Mouse (Mus musculus) forebrain, embryonic 13.5 days (tissue): ENCODE data around the gene Fam214b. TPM values are rescaled to one million over a fixed set of nuclear protein-coding genes. Genes with fewer than 3 reads are reported as not detected.
A peak's percentile ranks its signal among the peaks of the same experiment; 100 is the strongest.

Experiments used
- ATAC-seq: fragments of 200-750 bp; cut with Nextera tagmentation; 2 replicates; pipeline ENCODE4 v1.8.0; 2017
- H3K27ac ChIP-seq: fragments of 300-500 bp; sonication (generic); 2 replicates; pipeline ENCODE4 v1.5.1; 2015; ENCODE audit warnings: inconsistent platforms, mild to moderate bottlenecking, moderate library complexity
- H3K27me3 ChIP-seq: fragments of 300-500 bp; sonication (generic); 2 replicates; pipeline ENCODE4 v1.6.1; 2015; ENCODE audit warnings: mild to moderate bottlenecking, inconsistent platforms
- H3K36me3 ChIP-seq: fragments of 300-500 bp; sonication (generic); 2 replicates; pipeline ENCODE4 v1.6.1; 2015; ENCODE audit warnings: mild to moderate bottlenecking, inconsistent platforms; ENCODE audit not compliant: poor library complexity, severe bottlenecking
- H3K4me1 ChIP-seq: fragments of 300-500 bp; sonication (generic); 2 replicates; pipeline ENCODE4 v1.6.1; 2015; ENCODE audit warnings: inconsistent platforms
- H3K4me2 ChIP-seq: fragments of 300-500 bp; sonication (generic); 2 replicates; pipeline ENCODE4 v1.6.1; 2015; ENCODE audit warnings: inconsistent platforms, mild to moderate bottlenecking, moderate library complexity
- H3K4me3 ChIP-seq: fragments of 300-500 bp; sonication (generic); 2 replicates; pipeline ENCODE4 v1.5.1; 2015; ENCODE audit warnings: mild to moderate bottlenecking, inconsistent platforms
- H3K9ac ChIP-seq: fragments of 300-500 bp; sonication (generic); 2 replicates; pipeline ENCODE4 v1.6.1; 2015; ENCODE audit warnings: mild to moderate bottlenecking, inconsistent platforms
- H3K9me3 ChIP-seq: fragments of 300-500 bp; sonication (generic); replicated peaks from 2 replicates; pipeline ENCODE4 v1.6.1; 2016; ENCODE audit warnings: inconsistent platforms
- WGBS: fragments of 180-500 bp; shearing (Covaris S2); methylation state at CpG from one replicate; pipeline ENCODE4 v1.1.7; 2015; 5-methylcytosine and 5-hydroxymethylcytosine counted together
- polyA plus RNA-seq: library from polyadenylated mRNA; unstranded; fragments of >200 nt; fragmentation: Nextera tagmentation; extraction: Ambion mirVana; gene quantifications from 2 replicates; pipeline ENCODE4 v1.2.1, GENCODE M21; 2015

Gene Fam214b
- polyA plus RNA-seq: 33.8 and 42.3 TPM in 2 replicates

- Histone ChIP-seq H3K27ac (peak within 1 kb of the TSS; percentile 97), H3K4me1 (peaks cover 34% of the 10 kb centered on the region), H3K4me2 (peak within 1 kb of the TSS; percentile 71), H3K36me3 (no peaks in the 10 kb centered on the region), H3K4me3 (peak within 1 kb of the TSS; percentile 58), H3K27me3 (no peaks in the 10 kb centered on the region), H3K9ac (peak within 1 kb of the TSS; percentile 72), H3K9me3 (no peaks in the 10 kb centered on the region)
- peak; percentile 90 for ATAC-seq
- under 1% methylated on average over 33 of the region's 33 CpGs for WGBS
Measured at GRCm38 (mm10) chr4:43045659-43046302, at the start of gene Fam214b. TSS of gene Fam214b (minus strand) at chr4:43046220.

GRCm38 (mm10) chr4:43091183-43091582 lies 45.2 kb upstream of the Fam214b start:
- no peaks in the 10 kb centered on the region for H3K4me1 ChIP-seq
- WGBS: 92% methylated on average over 4 of the region's 4 CpGs
- H3K27me3 ChIP-seq: no peaks in the 10 kb centered on the region
- ATAC-seq: no peak
- no peak overlapping the region for H3K27ac ChIP-seq
- H3K4me3 ChIP-seq: no peak overlapping the region
- no peak overlapping the region for H3K4me2 ChIP-seq
- no peak overlapping the region for H3K9ac ChIP-seq
- H3K36me3 ChIP-seq: 0 out of 2 replicates have a peak, but pooled peaks cover 5% of the 10 kb centered on the region
- H3K9me3 ChIP-seq: no peaks in the 10 kb centered on the region

DNA sequence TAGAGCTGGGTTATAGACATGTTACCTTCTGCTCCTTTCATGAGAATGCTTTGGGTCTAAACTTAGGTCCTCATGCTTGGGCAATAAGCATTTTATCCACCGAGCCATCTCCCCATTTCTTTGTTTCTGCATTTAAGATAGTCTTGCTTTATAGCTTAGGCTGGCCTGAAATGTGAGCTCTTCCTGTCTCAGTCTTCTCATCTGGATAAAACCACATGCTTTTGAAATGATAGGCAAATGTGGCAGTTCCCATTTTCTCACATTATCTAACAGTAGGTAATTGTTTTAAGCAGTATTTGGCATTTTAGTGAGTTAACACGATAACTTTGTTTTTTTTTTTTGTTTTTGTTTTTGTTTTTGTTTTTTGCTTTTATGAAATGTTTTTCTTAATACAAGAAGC lies 43.9 kb upstream of the Fam214b start:
- 90% methylated on average over 2 of the region's 2 CpGs for WGBS
- Histone ChIP-seq H3K27ac (no peak overlapping the region), H3K4me3 (no peak overlapping the region), H3K4me2 (no peak overlapping the region), H3K9me3 (no peaks in the 10 kb centered on the region), H3K36me3 (no peaks in the 10 kb centered on the region), H3K9ac (no peak overlapping the region), H3K4me1 (no peaks in the 10 kb centered on the region), H3K27me3 (no peaks in the 10 kb centered on the region)
- no peak for ATAC-seq

DNA sequence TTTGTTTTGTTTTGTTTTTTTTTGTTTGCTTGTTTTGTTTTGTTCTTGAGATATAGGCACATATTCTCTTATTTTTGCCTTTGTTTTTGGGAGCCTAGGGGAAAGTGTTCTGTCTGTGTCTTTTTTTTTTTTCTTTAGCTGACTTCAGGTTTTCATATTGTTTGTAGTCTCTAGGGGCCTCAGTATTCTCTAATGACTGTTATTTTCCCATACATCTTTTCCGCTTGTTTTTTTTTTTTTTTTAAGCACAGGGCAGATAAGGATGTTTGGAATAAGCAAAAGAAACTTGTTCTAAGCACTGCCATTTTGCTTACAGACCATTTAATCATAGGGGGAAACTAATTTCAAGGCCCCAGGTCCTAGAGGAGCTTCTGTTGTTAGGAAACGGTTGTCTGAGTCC lies 36.4 kb upstream of the Fam214b start:
- Histone ChIP-seq H3K9me3 (no peaks in the 10 kb centered on the region), H3K4me1 (no peaks in the 10 kb centered on the region), H3K27me3 (no peaks in the 10 kb centered on the region), H3K27ac (no peak overlapping the region), H3K36me3 (no peaks in the 10 kb centered on the region), H3K4me2 (no peak overlapping the region), H3K9ac (no peak overlapping the region), H3K4me3 (no peak overlapping the region)
- ATAC-seq: no peak
- 83% methylated on average over 2 of the region's 2 CpGs for WGBS

DNA sequence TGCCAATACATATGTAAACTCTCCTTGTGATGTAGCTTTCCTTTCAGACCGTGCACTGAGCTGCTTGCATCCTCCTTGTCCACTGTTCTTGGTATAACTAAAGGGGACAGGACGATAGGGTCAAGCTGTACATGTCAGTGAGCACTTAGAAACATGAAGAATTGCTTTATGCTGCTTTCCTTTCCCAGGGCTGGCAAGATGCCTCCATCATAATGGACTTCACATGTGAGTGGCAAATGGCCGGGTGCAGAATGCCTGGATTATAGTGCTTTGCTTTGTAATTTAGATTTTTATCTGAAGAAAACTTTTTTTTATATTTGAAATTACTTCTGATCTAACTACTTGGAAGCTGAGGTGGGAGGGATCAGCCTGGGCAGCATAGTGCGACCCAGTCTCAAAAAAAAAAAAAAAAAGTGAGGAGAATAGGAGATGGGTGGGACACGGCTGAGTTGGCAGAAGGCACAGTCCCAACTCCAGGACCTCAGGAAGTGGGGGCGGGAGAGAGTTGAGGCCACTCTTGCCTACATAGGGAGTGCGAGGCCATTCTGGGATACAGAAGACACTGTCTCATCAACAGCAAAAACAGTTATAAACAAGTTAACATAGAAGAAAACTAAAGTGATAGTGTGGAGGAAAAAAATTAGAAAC lies 32.2 kb upstream of the Fam214b start:
- Histone ChIP-seq H3K4me1 (no peaks in the 10 kb centered on the region), H3K36me3 (no peaks in the 10 kb centered on the region), H3K4me3 (no peak overlapping the region), H3K9me3 (no peaks in the 10 kb centered on the region), H3K27ac (no peak overlapping the region), H3K4me2 (no peak overlapping the region), H3K27me3 (no peaks in the 10 kb centered on the region), H3K9ac (no peak overlapping the region)
- ATAC-seq: no peak
- 59% methylated on average over 7 of the region's 7 CpGs for WGBS

GRCm38 (mm10) chr4:43074923-43075322 lies 28.9 kb upstream of the Fam214b start:
- no peak for ATAC-seq
- H3K36me3 ChIP-seq: no peaks in the 10 kb centered on the region
- H3K4me3 ChIP-seq: no peak overlapping the region
- no peak overlapping the region for H3K9ac ChIP-seq
- no peaks in the 10 kb centered on the region for H3K9me3 ChIP-seq
- no peaks in the 10 kb centered on the region for H3K27me3 ChIP-seq
- H3K4me2 ChIP-seq: no peak overlapping the region
- no peaks in the 10 kb centered on the region for H3K4me1 ChIP-seq
- no peak overlapping the region for H3K27ac ChIP-seq

DNA sequence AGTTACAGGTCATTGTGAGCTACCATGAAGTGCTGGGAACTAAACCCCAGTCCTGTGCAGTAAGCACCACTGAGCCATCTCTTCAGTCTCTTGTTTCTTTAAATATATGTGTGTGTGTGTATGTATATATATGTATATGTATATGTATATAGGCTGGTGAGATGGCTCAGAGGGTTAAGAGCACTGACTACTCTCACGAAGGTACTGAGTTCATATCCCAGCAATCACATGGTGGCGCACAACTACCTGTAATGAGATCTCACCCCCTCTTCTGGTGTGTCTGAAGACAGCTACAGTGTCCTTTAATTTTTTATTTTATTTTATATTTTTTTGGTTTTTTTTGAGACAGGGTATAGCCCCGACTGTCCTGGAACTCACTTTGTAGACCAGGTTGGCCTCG lies 19.5 kb upstream of the Fam214b start:
- Histone ChIP-seq H3K9ac (no peak overlapping the region), H3K9me3 (no peaks in the 10 kb centered on the region), H3K27ac (no peak overlapping the region), H3K4me1 (peaks cover 5% of the 10 kb centered on the region; the same call in 1 of the 2 replicates), H3K36me3 (0 out of 2 replicates have a peak, but pooled peaks cover 2% of the 10 kb centered on the region), H3K4me2 (no peak overlapping the region), H3K27me3 (no peaks in the 10 kb centered on the region), H3K4me3 (no peak overlapping the region)
- 92% methylated on average over 4 of the region's 4 CpGs for WGBS
- no peak for ATAC-seq

DNA sequence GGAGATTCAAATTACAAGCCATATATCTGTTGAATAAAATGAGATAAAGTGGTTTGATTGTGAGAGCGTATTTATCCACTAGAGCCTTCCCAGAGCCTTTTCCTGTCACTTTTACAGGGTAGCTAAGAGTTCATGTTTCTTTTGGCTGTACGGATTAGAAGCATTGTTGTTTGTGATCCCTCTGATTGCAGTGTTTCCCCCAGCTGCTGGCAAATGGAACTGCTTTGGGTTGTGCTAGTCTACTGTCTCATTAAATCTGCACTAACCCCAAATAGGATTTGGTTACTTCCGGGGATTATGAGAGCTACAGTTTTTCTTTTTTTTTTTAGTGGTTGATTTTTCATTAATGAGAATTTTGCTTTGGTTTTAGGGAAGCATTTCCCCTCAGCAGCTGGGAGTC lies 14.3 kb upstream of the Fam214b start:
- peak overlapping the region; percentile 75 for H3K4me2 ChIP-seq
- H3K4me3 ChIP-seq: 0 out of 2 replicates have a peak overlapping the region, but pooled peaks have one; percentile 79
- H3K27ac ChIP-seq: no peak overlapping the region
- H3K27me3 ChIP-seq: no peaks in the 10 kb centered on the region
- H3K4me1 ChIP-seq: peaks cover 21% of the 10 kb centered on the region
- H3K36me3 ChIP-seq: 0 out of 2 replicates have a peak, but pooled peaks cover 1% of the 10 kb centered on the region
- 32% methylated on average over 3 of the region's 3 CpGs for WGBS
- no peaks in the 10 kb centered on the region for H3K9me3 ChIP-seq
- no peak overlapping the region for H3K9ac ChIP-seq
- ATAC-seq: no peak

DNA sequence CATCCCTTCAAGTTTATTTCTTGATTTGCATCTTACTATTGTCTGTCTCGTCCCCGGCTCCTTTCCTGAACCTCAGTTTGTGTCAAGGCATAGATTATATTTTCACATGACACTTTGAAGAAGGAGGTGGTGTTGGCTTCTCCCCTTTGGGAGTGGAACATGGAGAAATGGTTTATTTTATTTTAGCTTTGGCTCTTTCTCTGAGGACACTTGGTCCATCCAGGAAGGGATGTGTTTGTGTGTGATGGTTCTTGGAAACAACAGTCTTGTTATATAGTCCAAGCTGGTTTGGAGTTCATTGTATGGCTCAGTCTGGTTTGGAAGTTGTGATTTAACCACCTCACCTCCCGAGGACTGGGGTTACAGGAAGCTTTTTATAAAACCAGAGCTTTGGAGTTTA lies 13.7 kb upstream of the Fam214b start:
- Histone ChIP-seq H3K4me3 (peak overlapping the region; percentile 79), H3K27ac (no peak overlapping the region), H3K9ac (peak overlapping the region; percentile 84), H3K27me3 (no peaks in the 10 kb centered on the region), H3K4me2 (peak overlapping the region; percentile 75), H3K9me3 (no peaks in the 10 kb centered on the region), H3K36me3 (no peaks in the 10 kb centered on the region), H3K4me1 (peaks cover 21% of the 10 kb centered on the region)
- 32% methylated on average over 3 of the region's 3 CpGs for WGBS
- ATAC-seq: no peak

- Histone ChIP-seq H3K4me1 (peaks cover 21% of the 10 kb centered on the region), H3K9ac (peak within 1 kb of the TSS; percentile 84), H3K9me3 (no peaks in the 10 kb centered on the region), H3K27ac (peak within 1 kb of the TSS; percentile 85), H3K4me3 (peak within 1 kb of the TSS; percentile 79), H3K36me3 (no peaks in the 10 kb centered on the region), H3K27me3 (no peaks in the 10 kb centered on the region), H3K4me2 (peak within 1 kb of the TSS; percentile 75)
- peak; percentile 99 for ATAC-seq
- WGBS: under 1% methylated on average over 76 of the region's 90 CpGs
Measured at GRCm38 (mm10) chr4:43058753-43059654, 13.0 kb upstream of the Fam214b start, which contains the start of gene Unc13b. TSS of gene Unc13b (plus strand) at chr4:43058953.

DNA sequence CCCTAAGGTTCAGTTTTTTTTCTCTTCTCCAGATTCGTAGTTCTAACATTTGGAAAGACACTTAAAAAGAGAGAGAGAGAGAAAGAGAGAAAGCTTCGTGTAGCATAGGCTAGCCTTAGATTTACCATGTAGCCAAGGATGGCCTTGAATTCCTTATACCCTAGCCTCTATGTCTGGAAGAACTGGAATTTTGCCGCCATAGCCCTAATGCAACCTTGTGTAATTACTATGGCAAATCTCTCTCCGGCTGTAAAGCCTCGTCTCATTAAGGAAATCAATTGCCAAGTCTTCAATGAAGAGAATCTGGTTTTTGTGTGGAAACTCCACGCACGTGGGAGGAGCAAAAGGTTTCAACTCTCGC lies 12.4 kb upstream of the Fam214b start:
- Histone ChIP-seq H3K4me2 (peak overlapping the region; percentile 75), H3K27me3 (no peaks in the 10 kb centered on the region), H3K27ac (peak overlapping the region; percentile 15; the same call in 1 of the 2 replicates), H3K9ac (0 out of 2 replicates have a peak overlapping the region, but pooled peaks have one; percentile 84), H3K9me3 (no peaks in the 10 kb centered on the region), H3K4me1 (peaks cover 21% of the 10 kb centered on the region), H3K36me3 (no peaks in the 10 kb centered on the region), H3K4me3 (peak overlapping the region; percentile 79)
- peak; percentile 55 for ATAC-seq
- 16% methylated on average over 8 of the region's 8 CpGs for WGBS

GRCm38 (mm10) chr4:43057654-43058053 lies 11.6 kb upstream of the Fam214b start:
- Histone ChIP-seq H3K9me3 (no peaks in the 10 kb centered on the region), H3K27ac (no peak overlapping the region), H3K36me3 (no peaks in the 10 kb centered on the region), H3K4me3 (no peak overlapping the region), H3K4me2 (no peak overlapping the region), H3K9ac (no peak overlapping the region), H3K27me3 (no peaks in the 10 kb centered on the region), H3K4me1 (peaks cover 21% of the 10 kb centered on the region)
- no peak for ATAC-seq
- WGBS: 96% methylated on average over 5 of the region's 5 CpGs
